Mouse (Mus musculus) kidney, embryonic 14.5 days (tissue): ENCODE measurements around the gene Dbndd2. TPM values are rescaled to one million over a fixed set of nuclear protein-coding genes. Genes with fewer than 3 reads are reported as not detected.

Experiments
- ATAC-seq: fragments of 200-750 bp; cut with Nextera tagmentation; 2 replicates; pipeline ENCODE4 v1.8.0; 2017; ENCODE audit warnings: moderate number of reproducible peaks, mild to moderate bottlenecking, moderate TSS enrichment, moderate library complexity; ENCODE audit not compliant: low FRiP score, low TSS enrichment
- H3K27ac ChIP-seq: fragments of 300-500 bp; sonication (generic); 2 replicates; pipeline ENCODE4 v1.5.1; 2014; ENCODE audit warnings: low read depth, mild to moderate bottlenecking, low read length, moderate library complexity, mixed read lengths
- H3K27me3 ChIP-seq: fragments of 300-500 bp; sonication (generic); 2 replicates; pipeline ENCODE4 v1.6.1; 2014; ENCODE audit warnings: mild to moderate bottlenecking, low read length; ENCODE audit not compliant: control insufficient read depth, insufficient read depth
- H3K36me3 ChIP-seq: fragments of 300-500 bp; sonication (generic); 2 replicates; pipeline ENCODE4 v1.6.1; 2014; ENCODE audit warnings: low read length, mixed read lengths; ENCODE audit not compliant: control insufficient read depth, insufficient read depth
- H3K4me1 ChIP-seq: fragments of 300-500 bp; sonication (generic); 2 replicates; pipeline ENCODE4 v1.6.1; 2014; ENCODE audit warnings: low read length, mixed read lengths; ENCODE audit not compliant: control insufficient read depth, insufficient read depth
- H3K4me2 ChIP-seq: fragments of 300-500 bp; sonication (generic); replicated peaks from 2 replicates; pipeline ENCODE4 v1.6.1; 2014; ENCODE audit warnings: low read depth, mild to moderate bottlenecking, low read length
- H3K4me3 ChIP-seq: fragments of 300-500 bp; sonication (generic); 2 replicates; pipeline ENCODE4 v1.5.1; 2014; ENCODE audit warnings: mild to moderate bottlenecking, low read length
- H3K9ac ChIP-seq: fragments of 300-500 bp; sonication (generic); 2 replicates; pipeline ENCODE4 v1.6.1; 2014; ENCODE audit warnings: low read depth, mild to moderate bottlenecking, low read length, moderate library complexity
- H3K9me3 ChIP-seq: fragments of 300-500 bp; sonication (generic); 2 replicates; pipeline ENCODE4 v1.6.1; 2016; ENCODE audit warnings: low read length; ENCODE audit not compliant: control insufficient read depth
- WGBS: fragments of 180-500 bp; shearing (Covaris S2); extraction: QIAGEN DNeasy Blood & Tissue Kit; methylation state at CpG from one replicate; pipeline ENCODE4 v1.1.7; 2014; 5-methylcytosine and 5-hydroxymethylcytosine counted together
- polyA plus RNA-seq: library from polyadenylated mRNA; unstranded; fragments of >200 nt; fragmentation: Nextera tagmentation; extraction: Ambion mirVana; gene quantifications from 2 replicates; pipeline ENCODE4 v1.2.1, GENCODE M21; 2014

Gene Dbndd2
- polyA plus RNA-seq, 1 experiment from 2014 or later: 12.4 TPM

GRCm38 (mm10) chr2:164531169-164531568 lies 45.3 kb downstream of the Dbndd2 start:
- H3K27me3 ChIP-seq: no peaks in the 10 kb centered on the region
- H3K36me3 ChIP-seq: no peaks in the 10 kb centered on the region
- H3K9ac ChIP-seq: no peak overlapping the region
- H3K27ac ChIP-seq: no peak overlapping the region
- H3K9me3 ChIP-seq: no peaks in the 10 kb centered on the region
- 6% methylated on average over 3 of the region's 3 CpGs for WGBS
- 0 out of 2 replicates have a peak, but pooled peaks have one; percentile 52 for ATAC-seq
- no peak overlapping the region for H3K4me2 ChIP-seq
- no peaks in the 10 kb centered on the region for H3K4me1 ChIP-seq
- H3K4me3 ChIP-seq: no peak overlapping the region

- H3K4me1 ChIP-seq: no peaks in the 10 kb centered on the region
- ATAC-seq: no peak
- no peaks in the 10 kb centered on the region for H3K27me3 ChIP-seq
- WGBS: 63% methylated on average over 10 of the region's 10 CpGs
- H3K9ac ChIP-seq: no peak overlapping the region
- no peaks in the 10 kb centered on the region for H3K36me3 ChIP-seq
- no peak overlapping the region for H3K4me2 ChIP-seq
- no peaks in the 10 kb centered on the region for H3K9me3 ChIP-seq
- no peak overlapping the region for H3K4me3 ChIP-seq
- H3K27ac ChIP-seq: no peak overlapping the region
These were observed 48.4 kb downstream of the Dbndd2 start for GRCm38 (mm10) chr2:164534315-164534714.

- H3K27me3 ChIP-seq: no peaks in the 10 kb centered on the region
- no peak overlapping the region for H3K4me3 ChIP-seq
- H3K4me2 ChIP-seq: no peak overlapping the region
- H3K9me3 ChIP-seq: no peaks in the 10 kb centered on the region
- no peaks in the 10 kb centered on the region for H3K36me3 ChIP-seq
- no peak overlapping the region for H3K27ac ChIP-seq
- 82% methylated on average over 4 of the region's 4 CpGs for WGBS
- no peaks in the 10 kb centered on the region for H3K4me1 ChIP-seq
- H3K9ac ChIP-seq: no peak overlapping the region
- ATAC-seq: no peak
These were observed 51.1 kb downstream of the Dbndd2 start for GRCm38 (mm10) chr2:164537003-164537402.

- no peaks in the 10 kb centered on the region for H3K36me3 ChIP-seq
- 41% methylated on average over 8 of the region's 8 CpGs for WGBS
- H3K27ac ChIP-seq: 0 out of 2 replicates have a peak overlapping the region, but pooled peaks have one; percentile 59
- no peaks in the 10 kb centered on the region for H3K9me3 ChIP-seq
- ATAC-seq: no peak
- H3K9ac ChIP-seq: no peak overlapping the region
- no peaks in the 10 kb centered on the region for H3K27me3 ChIP-seq
- H3K4me1 ChIP-seq: 0 out of 2 replicates have a peak, but pooled peaks cover 4% of the 10 kb centered on the region
- no peak overlapping the region for H3K4me2 ChIP-seq
- no peak overlapping the region for H3K4me3 ChIP-seq
These were observed 54.9 kb downstream of the Dbndd2 start for GRCm38 (mm10) chr2:164540652-164541427.

- WGBS: 89% methylated on average over 5 of the region's 5 CpGs
- no peaks in the 10 kb centered on the region for H3K36me3 ChIP-seq
- H3K4me3 ChIP-seq: no peak overlapping the region
- 0 out of 2 replicates have a peak, but pooled peaks cover 4% of the 10 kb centered on the region for H3K4me1 ChIP-seq
- no peaks in the 10 kb centered on the region for H3K9me3 ChIP-seq
- H3K27ac ChIP-seq: no peak overlapping the region
- H3K9ac ChIP-seq: no peak overlapping the region
- no peak overlapping the region for H3K4me2 ChIP-seq
- no peak for ATAC-seq
- no peaks in the 10 kb centered on the region for H3K27me3 ChIP-seq
These were observed 56.2 kb downstream of the Dbndd2 start for GRCm38 (mm10) chr2:164542132-164542531.

- H3K9me3 ChIP-seq: no peaks in the 10 kb centered on the region
- ATAC-seq: no peak
- H3K36me3 ChIP-seq: no peaks in the 10 kb centered on the region
- no peak overlapping the region for H3K27ac ChIP-seq
- no peak overlapping the region for H3K4me3 ChIP-seq
- no peak overlapping the region for H3K9ac ChIP-seq
- 87% methylated on average over 7 of the region's 7 CpGs for WGBS
- 0 out of 2 replicates have a peak, but pooled peaks cover 4% of the 10 kb centered on the region for H3K4me1 ChIP-seq
- H3K4me2 ChIP-seq: no peak overlapping the region
- no peaks in the 10 kb centered on the region for H3K27me3 ChIP-seq
These were observed 56.7 kb downstream of the Dbndd2 start for GRCm38 (mm10) chr2:164542598-164542997.

Other genes starting within 250 kb of the Dbndd2 start
- not detected in 2 replicates for gene Svs2, start 247.6 kb upstream of the Dbndd2 start, polyA plus RNA-seq
- not detected in 2 replicates for gene Svs3b, start 229.5 kb upstream of the Dbndd2 start, polyA plus RNA-seq
- gene Svs4, start 207.6 kb upstream of the Dbndd2 start, polyA plus RNA-seq: not detected in 2 replicates
- gene Svs3a, start 196.8 kb upstream of the Dbndd2 start, polyA plus RNA-seq: not detected in 2 replicates
- not detected in 2 replicates for gene Svs6, start 169.4 kb upstream of the Dbndd2 start, polyA plus RNA-seq
- not detected in 2 replicates for gene Svs5, start 153.4 kb upstream of the Dbndd2 start, polyA plus RNA-seq
- gene Slpi, start 97.0 kb upstream of the Dbndd2 start, polyA plus RNA-seq: 0.44 TPM in 1 of 2 replicates, not detected in the other
- not detected in 2 replicates for gene Rbpjl, start 83.0 kb upstream of the Dbndd2 start, polyA plus RNA-seq
- gene Matn4, start 80.9 kb upstream of the Dbndd2 start, polyA plus RNA-seq: 0.12 and 0.20 TPM in 2 replicates
- 87.8 and 108 TPM in 2 replicates for gene Sdc4, start 42.2 kb upstream of the Dbndd2 start, polyA plus RNA-seq
- gene Sys1, start 29.1 kb upstream of the Dbndd2 start, polyA plus RNA-seq: 66.8 and 69.4 TPM in 2 replicates
- 7.1 and 8.4 TPM in 2 replicates for gene Gm20458, start 25.1 kb upstream of the Dbndd2 start, polyA plus RNA-seq
- not detected in 2 replicates for gene Trp53tg5, start 12.4 kb upstream of the Dbndd2 start, polyA plus RNA-seq
- gene Pigt, start 11.4 kb downstream of the Dbndd2 start, polyA plus RNA-seq: 70.7 and 79.2 TPM in 2 replicates
- gene Wfdc2, start 76.3 kb downstream of the Dbndd2 start, polyA plus RNA-seq: 330 and 331 TPM in 2 replicates
- not detected in 2 replicates for gene Spint3, start 87.4 kb downstream of the Dbndd2 start, polyA plus RNA-seq
- gene Wfdc6a, start 99.3 kb downstream of the Dbndd2 start, polyA plus RNA-seq: not detected in 2 replicates
- gene Eppin, start 107.5 kb downstream of the Dbndd2 start, polyA plus RNA-seq: not detected in 2 replicates
- not detected in 2 replicates for gene Wfdc6b, start 127.4 kb downstream of the Dbndd2 start, polyA plus RNA-seq
- not detected in 2 replicates for gene Wfdc8, start 127.5 kb downstream of the Dbndd2 start, polyA plus RNA-seq
- not detected in 2 replicates for gene Wfdc16, start 152.7 kb downstream of the Dbndd2 start, polyA plus RNA-seq
- not detected in 2 replicates for gene Wfdc10, start 169.9 kb downstream of the Dbndd2 start, polyA plus RNA-seq
- not detected in 2 replicates for gene Wfdc9, start 170.5 kb downstream of the Dbndd2 start, polyA plus RNA-seq
- gene Wfdc11, start 188.0 kb downstream of the Dbndd2 start, polyA plus RNA-seq: not detected in 2 replicates
- gene Wfdc13, start 199.0 kb downstream of the Dbndd2 start, polyA plus RNA-seq: 0.54 and 0.93 TPM in 2 replicates
- 1.1 and 1.4 TPM in 2 replicates for gene Spint4, start 212.4 kb downstream of the Dbndd2 start, polyA plus RNA-seq
- not detected in 2 replicates for gene Spint5, start 229.2 kb downstream of the Dbndd2 start, polyA plus RNA-seq